Mouse (Mus musculus) CH12.LX (cell line): ENCODE results near the gene Phb2. TPM values are rescaled to one million over a fixed set of nuclear protein-coding genes. Genes with fewer than 3 reads are reported as not detected.

Experiments
- DNase-seq: peaks from one replicate; pipeline ENCODE4 v3.0.0-alpha.2; 2013; ENCODE audit errors: extremely low read depth
- H3K27ac ChIP-seq: 2 replicates; pipeline ENCODE4 v1.5.1; 2012; ENCODE audit warnings: low read depth, mild to moderate bottlenecking, control low read depth, moderate library complexity; ENCODE audit not compliant: insufficient read depth
- H3K27me3 ChIP-seq: replicated peaks from 2 replicates; pipeline ENCODE3; 2012; ENCODE audit warnings: inconsistent platforms
- H3K36me3 ChIP-seq, 2 experiments: replicated peaks in 1 of 2; 2 replicates each; pipeline versions ENCODE3 to v1.6.1; 2012; ENCODE audit warnings: inconsistent platforms in 1 of 2, low read length in 1 of 2, mild to moderate bottlenecking in 1 of 2, mixed read lengths in 1 of 2, moderate library complexity in 1 of 2; ENCODE audit not compliant: control insufficient read depth in 1 of 2, insufficient read depth in 1 of 2
- H3K4me1 ChIP-seq, 2 experiments: 2 replicates each; pipeline ENCODE4 v1.6.1; 2012; ENCODE audit warnings: inconsistent platforms in 1 of 2, moderate library complexity in 1 of 2; ENCODE audit not compliant: insufficient read depth in 2 of 2, control insufficient read depth in 1 of 2
- H3K4me2 ChIP-seq: 2 replicates; pipeline ENCODE4 v1.6.1; 2012; ENCODE audit warnings: low read depth, mild to moderate bottlenecking, control low read depth; ENCODE audit not compliant: poor library complexity, insufficient read depth, severe bottlenecking
- H3K4me3 ChIP-seq, 3 experiments: fragments of 150-350 bp in 1 of 3; sonication (generic) in 1 of 3; replicated peaks in 1 of 3; 2 replicates each; pipeline versions ENCODE3 to v1.5.1; 2011 to 2012; ENCODE audit warnings: low read depth in 2 of 3, low read length in 2 of 3, mild to moderate bottlenecking in 2 of 3, moderate library complexity in 2 of 3, control low read depth in 1 of 3, improper control_type of control experiment in 1 of 3, inconsistent platforms in 1 of 3, mixed read lengths in 1 of 3; ENCODE audit not compliant: poor library complexity in 1 of 3
- H3K79me2 ChIP-seq: replicated peaks from 2 replicates; pipeline ENCODE4 v1.6.1; 2012; ENCODE audit warnings: mild to moderate bottlenecking, moderate library complexity; ENCODE audit not compliant: control insufficient read depth, poor library complexity, insufficient read depth, severe bottlenecking; ENCODE audit errors: extremely low read depth
- H3K9ac ChIP-seq: 2 replicates; pipeline ENCODE4 v1.6.1; 2012; ENCODE audit warnings: low read depth, mild to moderate bottlenecking, control low read depth, moderate library complexity; ENCODE audit not compliant: insufficient read depth
- H3K9me3 ChIP-seq: replicated peaks from 2 replicates; pipeline ENCODE3; 2012; ENCODE audit warnings: low read length, inconsistent platforms, mixed read lengths
- BHLHE40 ChIP-seq: IDR thresholded peaks from 2 replicates; pipeline ENCODE4 v1.6.1; 2011; ENCODE audit warnings: mild to moderate bottlenecking, low read depth, low read length, improper control_type of control experiment
- CHD1 ChIP-seq: IDR thresholded peaks from 2 replicates; pipeline ENCODE4 v1.6.1; 2012; ENCODE audit warnings: low read depth, low read length, improper control_type of control experiment, inconsistent platforms
- CHD2 ChIP-seq: IDR thresholded peaks from 2 replicates; pipeline ENCODE4 v1.6.1; 2011; ENCODE audit warnings: low read length, improper control_type of control experiment
- CTCF ChIP-seq, 2 experiments: IDR thresholded peaks in 1 of 2; conservative IDR thresholded peaks in 1 of 2; 2 replicates each; pipeline ENCODE4 v1.5.1; 2011 to 2012; ENCODE audit warnings: low read depth in 2 of 2, low read length in 2 of 2, improper control_type of control experiment in 1 of 2, inconsistent platforms in 1 of 2, mild to moderate bottlenecking in 1 of 2, moderate library complexity in 1 of 2
- E2F4 ChIP-seq: IDR thresholded peaks from 2 replicates; pipeline ENCODE4 v1.6.1; 2011; ENCODE audit warnings: low read depth, low read length, improper control_type of control experiment; ENCODE audit not compliant: insufficient replicate concordance
- ELF1 ChIP-seq: IDR thresholded peaks from 2 replicates; pipeline ENCODE4 v1.6.1; 2014; ENCODE audit warnings: low read depth, mild to moderate bottlenecking, inconsistent platforms, low read length, improper control_type of control experiment
- EP300 ChIP-seq: IDR thresholded peaks from 2 replicates; pipeline ENCODE4 v1.6.1; 2011; ENCODE audit warnings: low read length, improper control_type of control experiment
- ETS1 ChIP-seq: conservative IDR thresholded peaks from 2 replicates; pipeline ENCODE4 v1.6.1; 2012; ENCODE audit warnings: low read depth, mild to moderate bottlenecking, inconsistent platforms, low read length, improper control_type of control experiment, moderate library complexity
- GABPA ChIP-seq: IDR thresholded peaks from 2 replicates; pipeline ENCODE4 v1.6.1; 2012; ENCODE audit warnings: low read depth, low read length, improper control_type of control experiment, inconsistent platforms; ENCODE audit not compliant: insufficient replicate concordance
- HCFC1 ChIP-seq: IDR thresholded peaks from 2 replicates; pipeline ENCODE4 v1.6.1; 2012; ENCODE audit warnings: low read depth, mild to moderate bottlenecking, inconsistent platforms, low read length, improper control_type of control experiment
- IRF4 ChIP-seq: IDR thresholded peaks from 2 replicates; pipeline ENCODE4 v1.6.1; 2014; ENCODE audit warnings: low read depth, mild to moderate bottlenecking, inconsistent platforms, low read length, improper control_type of control experiment
- MAX ChIP-seq: IDR thresholded peaks from 2 replicates; pipeline ENCODE4 v1.6.1; 2011; ENCODE audit warnings: low read length, improper control_type of control experiment
- MAZ ChIP-seq: IDR thresholded peaks from 2 replicates; pipeline ENCODE4 v1.6.1; 2012; ENCODE audit warnings: low read depth, mild to moderate bottlenecking, inconsistent platforms, low read length, improper control_type of control experiment, moderate library complexity
- MEF2A ChIP-seq: IDR thresholded peaks from 2 replicates; pipeline ENCODE4 v1.6.1; 2014; ENCODE audit warnings: low read depth, mild to moderate bottlenecking, inconsistent platforms, low read length, improper control_type of control experiment, borderline replicate concordance
- NELFE ChIP-seq: IDR thresholded peaks from 2 replicates; pipeline ENCODE4 v1.6.1; 2011; ENCODE audit warnings: low read depth, low read length, improper control_type of control experiment
- NRF1 ChIP-seq: IDR thresholded peaks from 2 replicates; pipeline ENCODE4 v1.6.1; 2014; ENCODE audit warnings: low read depth, mild to moderate bottlenecking, inconsistent platforms, low read length, improper control_type of control experiment, moderate library complexity
- PAX5 ChIP-seq: IDR thresholded peaks from 2 replicates; pipeline ENCODE4 v1.6.1; 2012; ENCODE audit warnings: low read length, inconsistent platforms, mixed read lengths
- POLR2A ChIP-seq: IDR thresholded peaks from 2 replicates; pipeline ENCODE4 v1.6.1; 2011; ENCODE audit warnings: low read depth, mild to moderate bottlenecking, improper control_type of control experiment, low read length
- POLR2AphosphoS2 ChIP-seq: IDR thresholded peaks from 2 replicates; pipeline ENCODE4 v1.6.1; 2011; ENCODE audit warnings: low read depth, low read length, improper control_type of control experiment
- RAD21 ChIP-seq: IDR thresholded peaks from 2 replicates; pipeline ENCODE4 v1.6.1; 2011; ENCODE audit warnings: low read depth, mild to moderate bottlenecking, low read length, improper control_type of control experiment, moderate library complexity
- SMC3 ChIP-seq: IDR thresholded peaks from 2 replicates; pipeline ENCODE4 v1.6.1; 2011; ENCODE audit warnings: low read depth, low read length, improper control_type of control experiment
- TBP ChIP-seq: conservative IDR thresholded peaks from 2 replicates; pipeline ENCODE4 v1.6.1; 2011; ENCODE audit warnings: low read depth, low read length, improper control_type of control experiment
- UBTF ChIP-seq: IDR thresholded peaks from 2 replicates; pipeline ENCODE4 v1.6.1; 2012; ENCODE audit warnings: low read depth, mild to moderate bottlenecking, inconsistent platforms, low read length, improper control_type of control experiment, moderate library complexity
- USF1 ChIP-seq: IDR thresholded peaks from 2 replicates; pipeline ENCODE4 v1.6.1; 2014; ENCODE audit warnings: low read depth, mild to moderate bottlenecking, inconsistent platforms, low read length, improper control_type of control experiment
- ZC3H11A ChIP-seq: IDR thresholded peaks from 2 replicates; pipeline ENCODE4 v1.6.1; 2012; ENCODE audit warnings: low read depth, mild to moderate bottlenecking, inconsistent platforms, low read length, improper control_type of control experiment
- ZNF384 ChIP-seq: IDR thresholded peaks from 2 replicates; pipeline ENCODE4 v1.6.1; 2012; ENCODE audit warnings: low read depth, low read length, improper control_type of control experiment, inconsistent platforms
- dilution Hi-C: fragments of 300-500 bp; cut with MboI; formaldehyde crosslinking; loops from 2 replicates; pipeline ENCODE4 v1.14.3; 2020; ENCODE audit warnings: low sequenced_read_pairs; ENCODE audit not compliant: extremely low pct_unique_long_range_greater_than_20kb, extremely low pct_ligation_motif_present
- in situ Hi-C: fragments of 300-500 bp; cut with MboI; formaldehyde crosslinking; loops from 3 replicates; pipeline ENCODE4 v1.14.3; 2019; ENCODE audit warnings: low sequenced_read_pairs, low pct_ligation_motif_present, low pct_unique_long_range_greater_than_20kb, mixed read lengths
- polyA plus RNA-seq: library from polyadenylated mRNA; unstranded; fragments of >175 nt; gene quantifications from 2 replicates; pipeline ENCODE4 v1.2.1, GENCODE M21; 2012; ENCODE audit warnings: low read depth; ENCODE audit not compliant: insufficient read length
- total RNA-seq, 2 experiments: library from RNA; depleted of rRNA; stranded (reverse); fragments of 300-350 nt in 1 of 2; fragments of >200 nt in 1 of 2; gene quantifications; 2 replicates each; pipeline ENCODE4 v1.2.3; 2012 to 2014

The Phb2 gene
- total and polyA plus RNA-seq, 3 experiments, result 380 to 694 (median 440) TPM

DNA sequence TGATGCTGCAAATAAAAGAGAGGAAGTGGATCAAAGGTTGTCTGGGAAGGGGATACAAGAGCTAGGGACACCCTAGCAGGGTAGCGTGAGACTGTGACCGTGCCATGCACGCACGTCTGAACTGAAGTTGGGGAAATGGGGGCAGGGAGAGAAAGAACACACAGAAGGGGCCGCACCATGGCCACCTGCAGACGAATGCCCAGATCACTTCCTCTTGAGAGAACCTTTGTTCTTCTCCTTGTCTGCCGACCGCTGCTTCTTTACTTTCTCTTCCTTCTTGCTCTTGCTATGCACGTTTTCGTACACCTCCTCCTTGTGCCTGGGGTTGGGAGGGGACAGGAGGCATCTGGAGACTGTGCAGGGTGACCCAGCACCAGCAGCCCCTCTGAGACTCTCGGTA lies 8.8 kb downstream of the Phb2 start (continued):
- TF ChIP-seq ETS1 (peak; percentile 87), RAD21 (peak; percentile 3), E2F4 (no peak), ZC3H11A (no peak), UBTF (no peak), NELFE (peak; percentile 28; the same call in 1 of the 2 replicates), HCFC1 (peak; percentile 42), POLR2AphosphoS2 (peak; percentile 61; the same call in 1 of the 2 replicates), TBP (peak; percentile 73), POLR2A (peak; percentile 67), MAX (peak; percentile 81)

DNA sequence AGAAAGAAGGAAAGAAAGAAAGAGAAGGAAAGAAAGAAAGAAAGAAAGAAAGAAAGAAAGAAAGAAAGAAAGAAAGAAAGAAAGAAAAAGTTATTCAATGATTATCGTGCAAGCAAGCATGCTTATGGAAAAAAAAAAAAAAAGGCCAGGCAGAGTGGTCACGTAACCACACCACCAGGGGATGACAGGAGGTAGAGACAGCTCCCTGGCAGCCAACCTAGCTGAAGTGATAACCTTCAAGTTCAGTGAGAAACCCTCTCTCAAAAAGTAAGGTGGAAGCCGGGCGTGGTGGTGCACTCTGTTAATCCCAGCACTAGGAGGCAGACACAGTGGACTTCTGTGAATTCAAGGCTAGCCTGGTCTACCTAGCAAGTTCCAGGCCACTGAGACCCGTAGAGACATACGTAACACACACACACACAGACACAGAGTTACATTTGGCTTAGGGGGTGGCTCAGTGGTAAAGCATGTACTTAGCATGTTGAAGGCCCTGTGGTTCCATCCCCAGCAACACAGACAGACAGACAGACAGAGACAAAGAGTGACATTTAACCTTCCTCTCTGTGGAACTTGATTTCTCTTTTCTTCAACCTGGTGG lies 10.8 kb downstream of the Phb2 start:
- Histone ChIP-seq H3K4me1 (peaks cover 45 to 84% of the 10 kb centered on the region in 2 experiments), H3K27me3 (no peaks in the 10 kb centered on the region), H3K4me3 (peak overlapping the region in 1 of 3 experiments; percentile 19), H3K9me3 (no peaks in the 10 kb centered on the region), H3K4me2 (peak overlapping the region; percentile 48), H3K27ac (peak overlapping the region; percentile 94), H3K36me3 (peaks cover 55 to 87% of the 10 kb centered on the region in 2 experiments), H3K79me2 (peaks cover 3% of the 10 kb centered on the region; the same call in 1 of the 2 replicates), H3K9ac (peak overlapping the region; percentile 12; the same call in 1 of the 2 replicates)
- TF ChIP-seq CTCF (conservative IDR thresholded peaks at IDR 0.05 in 1 of 2, IDR thresholded peaks at IDR 0.05 in 1 of 2; ENCODE audit: low read depth in 2 of 2, low read length in 2 of 2) (peak in 1 of 2 experiments; percentile 26; a peak in 1 of 4 replicates), ELF1 (no peak), ZNF384 (peak; percentile 90)
- dilution Hi-C loops (no loop called here), in situ Hi-C loops (no loop called here)
- DNase-seq, result no peak

DNA sequence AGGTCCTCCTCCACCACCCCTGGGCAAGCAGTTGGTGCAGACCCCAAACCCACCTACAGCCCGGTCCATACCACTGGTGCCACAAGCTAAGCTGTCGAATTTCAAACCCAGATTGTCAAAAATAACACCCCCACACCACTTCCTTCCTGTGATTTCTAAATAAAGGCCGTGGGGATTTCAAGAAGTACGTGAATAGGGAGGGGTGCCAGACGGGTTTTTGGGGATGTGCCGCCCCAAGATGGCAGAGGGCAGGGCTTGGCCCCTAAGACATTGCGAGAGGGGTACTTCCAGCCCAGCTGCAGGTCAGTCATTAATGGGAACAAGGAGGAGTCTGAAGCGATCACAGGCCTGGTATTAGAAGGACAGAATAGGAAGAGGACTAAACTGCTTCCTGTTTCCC lies 11.4 kb downstream of the Phb2 start:
- Histone ChIP-seq H3K9ac (peak overlapping the region; percentile 25; the same call in 1 of the 2 replicates), H3K27me3 (no peaks in the 10 kb centered on the region), H3K79me2 (peaks cover 8% of the 10 kb centered on the region; the same call in 1 of the 2 replicates), H3K4me2 (peak overlapping the region; percentile 48), H3K4me3 (peak overlapping the region in 1 of 3 experiments; percentile 19), H3K4me1 (peaks cover 50 to 86% of the 10 kb centered on the region in 2 experiments), H3K9me3 (no peaks in the 10 kb centered on the region), H3K36me3 (peaks cover 61 to 87% of the 10 kb centered on the region in 2 experiments), H3K27ac (peak overlapping the region; percentile 94)
- DNase-seq, result peak; percentile 61
- dilution Hi-C loops, result no loop called here
- in situ Hi-C loops, result no loop called here
- TF ChIP-seq NRF1 (no peak), HCFC1 (no peak), USF1 (no peak), CTCF (conservative IDR thresholded peaks at IDR 0.05 in 1 of 2, IDR thresholded peaks at IDR 0.05 in 1 of 2; ENCODE audit: low read depth in 2 of 2, low read length in 2 of 2) (no peak), TBP (no peak), BHLHE40 (peak; percentile 58), SMC3 (no peak; the same call in 1 of the 2 replicates), MEF2A (peak; percentile 96), CHD1 (0 out of 2 replicates have a peak, but pooled peaks have one; percentile 1), EP300 (peak; percentile 43), CHD2 (0 out of 2 replicates have a peak, but pooled peaks have one; percentile 29), POLR2A (peak; percentile 16; the same call in 1 of the 2 replicates), GABPA (no peak), RAD21 (no peak), POLR2AphosphoS2 (no peak), IRF4 (0 out of 2 replicates have a peak, but pooled peaks have one; percentile 26), MAZ (peak; percentile 65; the same call in 1 of the 2 replicates), UBTF (no peak), ZNF384 (no peak), NELFE (no peak), PAX5 (no peak), ELF1 (no peak; the same call in 1 of the 2 replicates)
